Mouse (Mus musculus) C2C12 (cell line): ENCODE measurements around the gene Igsf21.

Source experiments
- CEBPB ChIP-seq: IDR thresholded peaks from one replicate; pipeline ENCODE4 v1.6.1; 2011; ENCODE audit warnings: low read depth, mild to moderate bottlenecking, control low read depth, moderate library complexity
- CTCF ChIP-seq: IDR thresholded peaks from one replicate; pipeline ENCODE4 v1.5.1; 2011; ENCODE audit not compliant: control insufficient read depth, insufficient read depth, insufficient read length
- FOSL1 ChIP-seq: IDR thresholded peaks from one replicate; pipeline ENCODE4 v1.8.0; 2011; ENCODE audit warnings: mild to moderate bottlenecking, low read length; ENCODE audit not compliant: poor library complexity, insufficient read depth, severe bottlenecking
- MAX ChIP-seq: IDR thresholded peaks from one replicate; pipeline ENCODE4 v1.6.1; 2011; ENCODE audit warnings: mild to moderate bottlenecking, control low read depth
- MYOD1 ChIP-seq: IDR thresholded peaks from one replicate; pipeline ENCODE4 v1.6.1; 2011; ENCODE audit warnings: low read depth; ENCODE audit not compliant: control insufficient read depth, insufficient read length
- MYOG ChIP-seq: IDR thresholded peaks from one replicate; pipeline ENCODE4 v1.6.1; 2011; ENCODE audit not compliant: control insufficient read depth, insufficient read length; ENCODE audit errors: extremely low read depth
- USF1 ChIP-seq: IDR thresholded peaks from one replicate; pipeline ENCODE4 v1.6.1; 2011; ENCODE audit warnings: low read depth, mild to moderate bottlenecking, control low read depth, moderate library complexity

DNA sequence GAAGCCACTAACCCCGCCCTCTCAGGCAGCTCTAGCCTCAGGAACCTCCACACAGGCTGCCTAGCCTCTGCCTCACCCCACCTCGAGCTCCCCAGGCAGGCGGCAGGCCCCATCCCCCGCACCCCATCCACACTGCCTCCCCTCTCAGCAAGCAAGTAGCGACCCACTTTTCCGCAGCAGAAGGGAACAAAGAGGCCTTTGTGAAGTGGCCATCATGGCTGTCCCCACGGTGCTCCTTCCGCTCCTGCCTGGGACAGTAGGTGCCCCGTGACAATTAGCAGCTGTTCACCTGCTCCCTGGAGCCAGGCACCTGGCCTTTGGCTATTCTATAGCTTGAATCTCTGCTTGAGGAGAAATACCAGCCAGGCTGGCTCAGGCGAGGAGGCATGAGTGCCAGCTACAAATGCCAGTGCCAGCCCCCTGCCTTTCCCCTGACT is 9.3 kb downstream of the Igsf21 start:
- TF ChIP-seq CTCF, result no peak
- no peak for TF ChIP-seq MAX
- TF ChIP-seq USF1, result no peak
- no peak for TF ChIP-seq MYOD1
- TF ChIP-seq MYOG, result no peak
- TF ChIP-seq CEBPB, result no peak
- no peak for TF ChIP-seq FOSL1
